Mouse (Mus musculus) left cerebral cortex, postnatal 4 days (tissue): ENCODE data around the gene Lpcat4. TPM values are rescaled to one million over a fixed set of nuclear protein-coding genes. Genes with fewer than 3 reads are reported as not detected.

Experiments
- DNase-seq: peaks from one replicate; pipeline ENCODE4 v3.0.0-alpha.2; 2022
- intact Hi-C: fragments of 180-260 bp; cut with DNase I; formaldehyde crosslinking; loops from one replicate; pipeline ENCODE4 v1.15.1; 2025
- total RNA-seq, 2 experiments: library from RNA; stranded (reverse); gene quantifications; 2 replicates each; pipeline ENCODE4 v1.2.3; 2021

Lpcat4 gene
- total RNA-seq, 2 experiments from 2014 or later: 47.7 to 50.4 TPM

- intact Hi-C loops: no loop called here
- DNase-seq: no peak
Measured at GRCm38 (mm10) chr2:112296211-112296610, 56.9 kb downstream of the Lpcat4 start.

Other genes starting within 250 kb of the Lpcat4 start
- not detected for gene Olfr1309, start 249.2 kb upstream of the Lpcat4 start, total RNA-seq
- gene Olfr1310, start 226.8 kb upstream of the Lpcat4 start, total RNA-seq: not detected
- not detected for gene Olfr1311, start 215.1 kb upstream of the Lpcat4 start, total RNA-seq
- gene Olfr1312, start 189.2 kb upstream of the Lpcat4 start, total RNA-seq: not detected
- not detected for gene Olfr1313, start 161.6 kb upstream of the Lpcat4 start, total RNA-seq
- gene Olfr1314, start 142.7 kb upstream of the Lpcat4 start, total RNA-seq: not detected
- not detected for gene Olfr1315-ps1, start 124.0 kb upstream of the Lpcat4 start, total RNA-seq
- not detected for gene Olfr1316, start 104.5 kb upstream of the Lpcat4 start, total RNA-seq
- not detected for gene Olfr1317, start 99.1 kb upstream of the Lpcat4 start, total RNA-seq
- not detected for gene Olfr1318, start 85.3 kb upstream of the Lpcat4 start, total RNA-seq
- not detected for gene Nutm1, start 19.8 kb downstream of the Lpcat4 start, total RNA-seq
- gene Nop10, start 22.5 kb downstream of the Lpcat4 start, total RNA-seq: 10 to 100 TPM; 72.4 to 79.6 TPM
- 10 to 100 TPM; 84.1 to 87.2 TPM for gene Slc12a6, start 26.4 kb downstream of the Lpcat4 start, total RNA-seq
- gene Gm21985, start 26.8 kb downstream of the Lpcat4 start, total RNA-seq: under 1 TPM in 1 of 2 experiments, not detected in 1; 0.64 TPM
- 100 to 1,000 TPM; 113 to 121 TPM for gene Emc4, start 128.6 kb downstream of the Lpcat4 start, total RNA-seq
- gene Katnbl1, start 139.7 kb downstream of the Lpcat4 start, total RNA-seq: 10 to 100 TPM; 21.0 to 22.4 TPM
- 10 to 100 TPM; 20.7 to 23.3 TPM for gene Emc7, start 215.5 kb downstream of the Lpcat4 start, total RNA-seq
- gene Chrm5, start 241.3 kb downstream of the Lpcat4 start, total RNA-seq: 1 to 10 TPM; 3.4 to 4.2 TPM